Mouse (Mus musculus): ENCODE data around the gene Arhgap42.

- TF ChIP-seq MAFK (IDR thresholded peaks at IDR 0.05; ENCODE audit: insufficient read depth, low read depth, low read length) (no peak), CHD2 (IDR thresholded peaks at IDR 0.05; ENCODE audit: low read depth, low read length) (no peak), ZNF384 (IDR thresholded peaks at IDR 0.05; ENCODE audit: low read depth, low read length) (no peak), HCFC1 (IDR thresholded peaks at IDR 0.05; ENCODE audit: borderline replicate concordance, insufficient read depth, low read length) (no peak), ZC3H11A (IDR thresholded peaks at IDR 0.05; ENCODE audit: borderline replicate concordance, low read depth, low read length) (no peak)
Measured at GRCm38 (mm10) chr9:9221950-9222486, 16.9 kb downstream of the Arhgap42 start.
